Mouse (Mus musculus) mouse trophoblast stem cell (cell line): ENCODE results near the gene Mt1.
"Not testable (repeated sequence)": the region's sequence is repeated elsewhere in the genome, so short reads cannot be mapped to it uniquely, and the experiment has no call there.

ENCODE experiments used
- in situ Hi-C, 2 experiments: fragments of 300-500 bp; cut with MseI, MboI; formaldehyde crosslinking; loops; 2 replicates in 1 of 2; 3 replicates in 1 of 2; pipeline ENCODE4 v1.15.1; 2025

Mt1 gene

DNA sequence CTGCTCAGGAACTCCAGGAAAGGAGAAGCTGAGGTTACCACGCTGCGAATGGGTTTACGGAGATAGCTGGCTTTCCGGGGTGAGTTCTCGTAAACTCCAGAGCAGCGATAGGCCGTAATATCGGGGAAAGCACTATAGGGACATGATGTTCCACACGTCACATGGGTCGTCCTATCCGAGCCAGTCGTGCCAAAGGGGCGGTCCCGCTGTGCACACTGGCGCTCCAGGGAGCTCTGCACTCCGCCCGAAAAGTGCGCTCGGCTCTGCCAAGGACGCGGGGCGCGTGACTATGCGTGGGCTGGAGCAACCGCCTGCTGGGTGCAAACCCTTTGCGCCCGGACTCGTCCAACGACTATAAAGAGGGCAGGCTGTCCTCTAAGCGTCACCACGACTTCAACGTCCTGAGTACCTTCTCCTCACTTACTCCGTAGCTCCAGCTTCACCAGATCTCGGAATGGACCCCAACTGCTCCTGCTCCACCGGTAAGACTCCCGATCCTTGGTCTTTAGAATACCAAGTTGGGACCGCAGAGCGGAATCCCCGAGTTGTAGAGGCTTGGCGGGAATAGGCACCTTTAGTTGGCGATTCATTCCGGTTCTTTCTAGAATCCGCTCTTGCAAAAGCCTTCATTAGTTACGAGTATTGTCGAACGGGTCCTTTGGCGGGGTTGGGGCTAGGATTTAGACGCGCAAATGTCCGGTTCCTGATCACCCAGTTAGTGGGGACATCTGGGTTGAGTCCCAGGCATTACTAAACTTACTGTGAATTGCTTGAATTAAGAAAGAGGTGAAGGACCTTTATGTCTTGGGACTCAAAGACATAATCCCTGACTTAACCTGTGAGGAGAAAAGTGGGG lies at the start of gene Mt1:
Gene Mt1 (plus strand): TSS at position 226 of the 856 bp plus-strand sequence.
- in situ Hi-C loops, result no loop called here

DNA sequence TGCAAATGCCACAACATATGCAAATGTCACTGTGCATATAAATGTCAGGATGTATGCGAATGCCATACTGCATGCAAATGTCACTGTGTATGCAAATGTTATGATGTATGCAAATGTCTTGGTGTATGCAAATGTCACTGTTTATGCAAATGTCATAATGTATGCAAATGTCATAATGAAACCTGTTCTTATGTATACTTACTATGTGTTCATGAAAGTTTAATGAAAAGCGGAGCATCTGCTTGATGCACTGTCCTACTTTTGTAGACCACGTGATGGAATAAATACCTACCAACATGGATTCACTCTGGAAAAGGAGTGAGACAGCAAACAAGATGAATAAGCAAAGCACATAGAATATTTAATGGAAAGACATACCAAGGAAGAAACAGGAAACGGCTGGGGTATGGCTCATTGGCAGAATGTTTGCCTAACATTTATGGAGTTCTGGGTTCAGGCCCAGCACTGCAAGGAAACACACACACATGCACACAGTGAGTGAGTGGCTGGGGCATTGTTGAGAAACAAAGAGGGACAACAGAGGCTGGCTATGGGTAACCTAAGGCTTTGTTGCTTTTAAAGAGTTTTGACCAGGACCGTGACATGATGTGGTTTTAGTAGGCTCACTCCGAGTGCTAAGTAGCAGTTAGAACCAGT lies 49.6 kb upstream of the Mt1 start:
- in situ Hi-C loops, result no loop called here

DNA sequence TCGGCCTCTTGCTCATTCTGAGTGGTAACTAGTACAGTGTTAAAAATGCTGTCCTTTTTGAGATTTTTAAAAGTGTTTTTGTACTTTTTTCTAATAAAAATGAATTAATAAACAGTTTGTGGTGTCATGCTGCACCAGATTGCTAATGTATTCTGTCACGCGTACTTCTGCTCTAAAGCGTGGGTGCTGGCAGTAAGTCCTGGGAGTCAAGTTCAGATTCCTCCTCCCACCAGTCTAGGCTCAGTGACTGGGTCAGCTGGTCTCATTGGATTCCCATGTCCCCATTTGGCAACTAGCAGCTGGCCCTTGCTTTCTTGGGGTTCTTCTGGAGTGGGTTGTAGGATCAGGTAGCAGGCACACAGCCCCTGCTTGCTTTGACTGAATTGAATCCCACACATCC lies 48.8 kb upstream of the Mt1 start:
- in situ Hi-C loops, result no loop called here

DNA sequence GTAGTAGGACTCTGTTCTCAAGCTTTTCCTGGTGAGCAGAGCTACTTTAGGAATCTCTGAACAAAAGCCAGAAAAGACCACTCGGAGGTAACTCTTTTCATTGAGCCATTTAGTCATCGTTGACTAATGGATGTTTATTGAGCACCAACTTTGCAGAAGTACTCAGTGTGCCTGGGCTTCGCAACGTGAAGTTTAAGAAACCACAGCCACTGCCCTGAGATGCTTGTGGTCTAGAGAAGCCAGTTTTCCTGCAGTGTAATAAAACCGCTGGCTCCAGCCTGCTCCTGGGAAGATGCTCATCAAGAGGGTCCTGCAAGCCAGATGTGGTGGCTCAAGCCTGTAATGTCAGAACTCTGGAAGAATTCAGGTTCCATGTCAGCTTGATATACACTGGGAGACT lies 46.8 kb upstream of the Mt1 start:
- in situ Hi-C loops, result no loop called here

DNA sequence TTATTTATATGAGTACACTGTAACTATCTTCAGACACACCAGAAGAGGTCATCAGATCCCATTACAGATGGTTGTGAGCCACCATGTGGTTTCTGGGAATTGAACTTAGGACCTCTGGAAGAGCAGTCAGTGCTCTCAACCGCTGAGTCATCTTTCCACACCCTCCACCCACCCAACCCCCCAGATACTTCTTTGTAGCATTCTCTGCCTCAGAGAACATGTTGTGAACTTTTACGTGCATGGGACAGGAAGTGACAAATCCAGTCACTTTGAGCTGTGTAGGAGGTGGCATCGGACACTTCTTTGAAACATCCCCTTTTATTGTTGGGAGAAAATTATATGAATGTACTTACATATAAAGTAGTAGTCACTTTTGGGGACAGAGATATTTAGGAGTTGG lies 44.3 kb upstream of the Mt1 start:
- in situ Hi-C loops, result not testable (repeated sequence)

DNA sequence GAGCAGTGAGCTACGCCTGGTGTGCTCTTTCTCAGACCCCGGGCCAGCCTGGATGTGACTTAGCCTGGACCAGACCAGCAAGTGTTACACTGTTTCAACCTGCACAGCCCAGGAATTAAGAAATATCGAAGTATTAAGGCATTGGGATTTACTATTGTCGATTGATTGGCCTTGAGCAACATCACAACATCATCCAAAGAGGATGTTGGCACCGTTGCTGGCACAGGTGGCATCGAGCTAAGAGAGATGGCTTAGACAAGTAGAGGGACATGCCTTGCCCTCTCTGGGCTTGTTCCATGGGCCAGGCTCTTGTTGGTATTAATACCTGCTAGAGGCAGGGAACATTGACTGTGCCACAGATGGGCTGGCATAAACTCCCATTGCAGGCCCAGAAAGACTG lies 43.3 kb upstream of the Mt1 start:
- in situ Hi-C loops, result no loop called here

DNA sequence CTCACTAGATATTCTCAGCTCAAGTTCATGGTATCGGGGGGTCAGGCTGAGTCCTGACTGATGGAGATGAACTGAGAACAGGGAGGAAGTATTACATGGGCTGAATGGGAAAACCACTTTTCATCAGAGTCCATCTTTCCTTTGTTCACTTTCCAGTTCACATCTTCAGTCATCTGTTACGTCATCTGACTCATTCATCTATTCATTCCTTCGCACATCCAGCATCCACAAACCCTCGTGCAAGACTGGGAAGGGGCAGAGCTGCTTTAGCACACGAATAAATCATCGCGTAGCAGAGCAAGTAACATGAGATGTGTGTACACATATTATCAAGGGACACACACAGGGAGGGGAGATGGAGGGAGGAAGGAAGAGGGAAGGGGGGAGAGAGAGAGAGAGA lies 42.7 kb upstream of the Mt1 start:
- in situ Hi-C loops, result no loop called here

DNA sequence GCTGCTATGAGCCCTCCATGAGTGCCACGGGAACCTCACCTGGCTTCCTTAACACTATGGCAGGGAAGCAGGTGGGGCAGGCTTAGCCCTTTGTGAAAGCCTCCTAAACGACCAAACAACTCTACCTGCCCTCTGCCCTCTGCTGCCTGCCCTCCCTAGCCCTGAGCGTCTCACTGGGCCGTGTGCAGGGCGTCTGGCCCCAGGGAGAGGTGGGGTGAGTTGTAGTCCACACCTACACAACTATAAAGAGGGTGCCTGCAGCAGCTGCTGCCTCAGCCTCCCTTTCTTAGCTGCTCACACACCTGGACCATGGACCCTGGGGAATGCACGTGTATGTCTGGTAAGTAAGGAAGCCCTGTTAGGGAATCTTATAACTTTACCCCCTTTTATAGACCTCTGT lies 41.9 kb upstream of the Mt1 start, which contains the start of gene Mt4:
Gene Mt4 (plus strand): TSS at position 265 of the 400 bp plus-strand sequence.
- in situ Hi-C loops, result no loop called here

DNA sequence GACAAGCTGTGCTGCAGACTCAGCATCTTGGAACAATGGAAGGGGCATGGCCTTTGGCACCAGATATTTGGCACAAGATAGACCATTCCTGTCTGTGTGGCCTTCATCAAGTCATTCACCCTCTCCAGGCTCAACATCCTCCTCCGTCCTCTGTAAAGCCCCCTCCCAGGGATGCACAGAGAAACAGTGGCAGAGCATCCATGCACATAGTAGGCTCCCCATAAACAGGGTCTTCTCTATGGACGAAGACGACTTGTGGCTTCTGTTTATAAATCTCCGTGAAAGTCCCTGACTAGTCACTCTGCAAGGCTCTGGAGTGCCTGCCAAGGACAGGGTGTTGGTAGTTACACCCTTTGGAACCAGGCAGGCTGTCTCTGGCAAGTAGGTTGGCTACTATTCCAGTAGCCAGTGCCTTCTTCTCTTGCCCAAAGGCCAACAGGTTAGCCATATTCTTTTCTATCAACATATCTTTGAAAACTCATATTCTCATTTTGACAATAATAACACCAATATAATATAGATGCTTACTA lies 38.6 kb upstream of the Mt1 start:
- in situ Hi-C loops, result no loop called here

DNA sequence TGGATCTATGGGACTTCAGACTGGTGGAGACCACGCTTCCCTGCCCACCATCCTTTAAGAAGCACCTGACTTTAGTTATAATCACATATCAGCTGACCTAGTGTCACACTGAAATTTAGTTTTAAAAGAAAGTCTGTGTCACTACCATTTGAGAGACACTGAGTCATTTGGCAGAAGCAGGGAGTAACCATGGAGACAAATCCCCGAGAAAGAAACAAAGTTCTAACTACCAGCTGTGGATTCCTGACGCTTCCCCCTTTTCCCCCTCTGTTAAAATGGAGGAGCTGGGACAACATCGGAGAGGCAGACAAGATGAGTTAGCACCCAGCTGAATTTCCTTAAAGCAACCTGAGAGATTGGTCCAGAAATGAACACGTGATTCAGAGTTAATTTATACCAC lies 30.6 kb upstream of the Mt1 start:
- in situ Hi-C loops, result no loop called here

DNA sequence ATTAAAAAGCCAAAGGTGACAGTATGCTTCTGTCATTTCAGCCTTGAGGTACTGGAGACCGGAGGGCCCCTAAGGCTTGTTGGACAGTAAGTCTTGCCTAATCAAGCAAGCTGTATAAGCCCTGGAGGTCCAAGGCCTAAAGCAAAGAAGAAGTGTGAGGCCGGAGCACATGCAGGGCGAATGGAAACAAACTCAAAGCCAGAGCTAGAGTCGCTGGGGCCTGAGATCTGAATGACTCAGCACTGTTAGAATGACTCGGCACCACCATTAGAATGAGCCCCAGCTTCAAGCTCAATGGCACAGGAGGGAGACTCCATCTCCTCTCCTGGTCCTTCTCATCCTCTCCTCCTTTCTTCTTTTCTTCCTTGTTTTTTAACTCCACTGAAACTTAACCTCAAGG lies 28.0 kb upstream of the Mt1 start:
- in situ Hi-C loops, result no loop called here

DNA sequence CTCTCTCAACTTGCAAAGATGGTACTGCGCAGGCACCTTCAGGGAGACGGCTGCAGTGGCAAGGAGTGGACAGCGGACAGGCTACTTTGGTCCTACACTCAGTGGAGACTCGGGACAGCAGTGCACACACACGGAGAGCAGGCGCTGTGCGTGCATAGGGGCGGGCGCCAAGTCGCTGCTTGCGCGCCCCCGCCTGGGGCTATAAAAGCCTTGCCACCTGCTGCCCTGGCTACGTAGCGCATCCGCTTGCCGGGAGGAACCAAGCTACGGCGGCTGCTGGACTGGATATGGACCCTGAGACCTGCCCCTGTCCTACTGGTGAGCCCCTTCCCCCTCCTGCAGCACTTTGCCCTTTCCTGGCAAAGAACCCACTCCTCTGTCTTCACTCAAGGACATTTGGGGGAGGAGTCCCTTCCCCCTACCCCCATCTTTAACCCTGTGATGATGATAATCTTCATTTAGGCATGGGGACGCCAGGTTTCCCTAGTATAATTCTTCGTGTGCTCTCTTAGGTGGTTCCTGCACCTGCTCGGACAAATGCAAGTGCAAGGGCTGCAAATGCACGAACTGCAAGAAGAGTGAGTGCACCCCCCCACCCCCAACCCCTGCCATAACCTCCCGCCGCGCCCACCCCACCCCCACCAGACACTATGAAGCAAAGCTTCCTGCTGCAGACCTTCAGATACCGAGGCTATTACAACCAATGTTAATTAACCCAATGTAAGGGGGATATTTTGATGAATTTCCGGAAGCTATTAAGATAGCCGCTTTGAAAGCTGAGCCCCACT lies 26.2 kb upstream of the Mt1 start, which contains the start of gene Mt3:
Gene Mt3 (plus strand): TSS at position 95 of the 788 bp plus-strand sequence.
- in situ Hi-C loops, result no loop called here

DNA sequence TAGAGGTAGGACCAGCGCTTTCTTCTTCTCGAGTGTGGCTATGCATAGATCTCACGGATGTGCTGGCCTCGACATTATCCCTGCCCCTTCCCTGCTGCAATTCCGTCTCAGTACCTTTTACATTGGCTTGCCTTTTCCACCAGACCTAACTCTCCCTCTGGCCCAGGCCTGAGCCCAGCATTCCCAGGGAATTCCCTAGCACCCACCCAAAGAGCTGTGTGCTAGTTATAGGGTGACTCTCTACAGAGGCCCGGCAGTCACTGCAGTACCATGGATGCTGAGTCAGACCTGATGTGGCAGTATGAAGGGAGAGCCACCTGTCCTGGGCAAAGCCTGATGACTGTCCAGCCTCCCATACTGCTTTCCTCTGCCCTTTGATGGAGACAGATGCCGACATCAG lies 25.4 kb upstream of the Mt1 start:
- in situ Hi-C loops, result no loop called here

DNA sequence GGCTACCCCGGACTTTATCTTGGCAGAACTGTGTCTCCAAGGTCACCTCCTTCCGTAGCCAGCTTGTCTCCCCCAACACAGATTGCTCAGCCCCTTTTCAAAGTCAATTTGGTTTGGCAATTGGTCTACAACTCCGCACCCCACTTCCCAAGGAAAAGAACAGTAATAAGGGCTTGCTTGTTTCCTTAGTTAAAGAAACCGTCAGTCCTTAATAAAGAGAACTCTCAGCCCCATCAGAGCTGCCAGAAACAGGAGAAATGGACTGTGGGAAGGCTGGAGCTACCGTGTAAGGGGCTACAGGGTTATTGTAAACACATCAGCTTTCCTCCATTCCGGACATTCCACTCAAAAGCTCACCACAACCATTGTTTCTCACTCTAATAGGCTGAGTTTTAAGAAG lies 24.3 kb upstream of the Mt1 start:
- in situ Hi-C loops, result no loop called here

DNA sequence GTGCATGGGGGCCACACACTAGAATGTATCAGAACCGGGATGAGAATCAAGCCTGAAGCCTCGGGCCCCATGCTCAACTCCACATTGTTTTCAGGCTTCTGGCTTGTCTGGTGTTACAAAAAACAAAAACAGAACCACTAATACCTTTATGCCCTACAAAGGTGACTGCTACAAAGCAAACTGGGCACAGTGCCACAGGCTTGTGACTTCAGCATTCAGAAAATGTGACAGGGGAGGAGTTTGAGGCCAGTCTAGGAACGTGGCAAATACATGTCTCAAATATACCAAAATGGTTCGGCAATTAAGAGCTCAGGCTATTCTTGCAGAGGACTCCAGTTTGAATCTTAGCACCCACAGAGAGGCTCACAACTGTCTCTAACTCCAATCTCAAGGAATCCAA lies 22.8 kb upstream of the Mt1 start:
- in situ Hi-C loops, result no loop called here

DNA sequence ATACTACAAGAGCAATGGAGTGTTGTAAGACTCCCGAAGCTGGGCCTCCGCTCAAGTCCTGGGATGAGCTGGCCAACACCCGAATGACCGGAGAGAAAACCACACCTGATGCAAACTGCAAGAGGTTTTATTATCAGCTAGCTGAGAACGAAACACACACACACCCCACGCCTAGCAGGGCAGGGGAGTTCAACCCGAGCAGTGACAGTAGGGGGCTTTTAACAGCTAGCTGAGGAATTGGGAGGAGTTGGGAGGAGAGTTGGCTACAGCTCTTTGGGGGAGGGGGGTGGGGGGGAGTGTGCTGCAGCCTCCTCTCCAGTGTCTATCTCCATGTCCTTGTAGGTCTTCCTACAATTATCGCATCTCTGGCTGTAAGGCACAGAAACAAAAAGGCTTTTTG lies 13.1 kb upstream of the Mt1 start:
- in situ Hi-C loops, result not testable (repeated sequence)

DNA sequence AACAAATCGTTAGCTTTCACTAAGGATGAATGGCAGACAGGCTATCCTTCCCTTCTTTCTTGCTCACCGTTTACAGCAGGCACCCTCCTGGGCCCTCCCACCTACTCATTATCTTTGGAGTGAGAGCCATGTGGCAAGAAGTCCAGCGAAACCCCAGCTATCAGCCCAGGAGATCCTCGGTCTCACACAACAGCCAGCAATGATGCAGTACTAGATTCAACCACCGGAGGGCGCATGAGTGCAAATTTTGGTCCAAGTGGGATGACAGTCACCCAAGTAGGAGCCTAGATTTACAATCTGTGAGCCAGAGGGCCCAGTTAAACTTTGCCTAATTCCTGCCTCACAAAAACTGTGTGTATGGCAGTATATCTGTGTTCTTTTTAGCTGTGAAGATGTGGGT lies 11.6 kb upstream of the Mt1 start:
- in situ Hi-C loops, result no loop called here

DNA sequence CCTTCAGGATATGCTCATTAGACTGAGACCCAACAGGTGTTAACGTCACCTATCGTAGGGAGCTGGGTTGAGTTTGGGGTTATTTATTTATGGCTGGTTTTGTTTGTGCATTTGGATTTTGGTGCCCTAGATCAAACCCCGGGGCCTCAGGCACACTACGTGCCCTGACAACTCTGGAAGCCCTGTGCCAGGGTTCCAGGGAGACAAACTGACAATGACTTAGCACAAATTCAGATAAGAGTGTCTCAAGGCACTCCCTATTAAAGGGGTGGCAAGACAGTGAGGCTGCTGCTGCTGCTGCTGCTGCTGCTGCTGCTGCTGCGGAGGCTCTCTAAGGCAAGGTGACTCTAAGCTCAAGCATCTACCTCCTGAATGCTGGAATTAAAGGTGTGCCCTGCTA lies 9.3 kb upstream of the Mt1 start:
- in situ Hi-C loops, result no loop called here

DNA sequence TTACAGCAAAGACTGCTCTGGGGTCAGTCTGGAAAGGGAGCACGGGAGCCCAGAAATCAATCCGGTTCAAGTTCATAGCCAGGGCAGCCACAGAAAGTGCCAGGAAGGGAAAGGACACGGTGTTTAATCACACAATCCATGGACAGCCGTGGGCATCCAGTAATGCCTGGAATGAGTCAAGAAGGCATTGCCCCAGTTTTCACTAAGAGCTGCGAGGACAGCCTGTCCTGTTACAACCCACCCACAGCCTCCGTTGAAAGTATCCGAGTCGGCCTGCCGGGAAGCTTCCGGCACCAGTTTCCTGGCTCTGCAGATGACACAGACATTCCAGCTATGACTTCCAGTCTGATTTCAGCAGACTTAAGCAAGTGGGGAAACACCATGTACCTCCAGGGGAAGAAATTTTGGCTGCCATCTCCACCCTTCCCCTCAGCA lies 7.5 kb upstream of the Mt1 start:
- in situ Hi-C loops, result no loop called here

DNA sequence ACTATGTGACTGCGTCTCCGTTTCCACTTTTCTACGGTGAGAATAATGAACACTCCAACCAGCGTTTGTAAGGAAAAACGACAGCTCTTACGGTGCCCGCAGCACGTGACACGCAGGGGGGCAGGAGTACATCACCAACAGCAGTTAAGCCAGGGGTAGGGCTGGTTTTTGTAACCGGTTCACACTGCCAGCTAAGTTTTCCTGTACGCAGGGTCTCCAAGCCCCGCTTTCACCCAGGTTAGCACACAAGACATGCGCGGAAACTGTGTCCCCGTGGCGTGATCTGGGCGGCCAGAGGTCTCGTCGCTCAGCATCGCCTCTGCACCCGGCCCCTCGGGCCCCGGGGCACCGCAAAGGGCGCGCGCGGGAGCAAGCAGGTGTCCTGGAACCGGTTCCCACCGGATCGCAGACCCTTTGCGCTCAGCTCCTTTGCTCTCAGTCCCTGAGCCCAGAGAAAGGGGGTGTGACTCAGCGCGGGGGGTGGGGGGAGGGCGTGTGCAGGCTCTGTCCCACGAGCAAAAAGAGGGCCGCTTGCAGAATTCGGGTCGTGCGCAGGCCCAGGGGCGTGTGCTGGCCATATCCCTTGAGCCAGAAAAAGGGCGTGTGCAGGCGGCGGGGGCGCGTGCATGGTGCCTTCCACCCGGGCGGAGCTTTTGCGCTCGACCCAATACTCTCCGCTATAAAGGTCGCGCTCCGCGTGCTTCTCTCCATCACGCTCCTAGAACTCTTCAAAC lies 6.6 kb upstream of the Mt1 start, which contains the start of gene Mt2:
Gene Mt2 (plus strand): TSS at position 590 of the 734 bp plus-strand sequence.
- in situ Hi-C loops, result no loop called here
